Mouse (Mus musculus) left cerebral cortex, adult 2 months (tissue): ENCODE measurements at regions not wholly inside any gene's neighbourhood (a gene's known extent, or its start where the extent isn't known, plus 50 kb on each side); places are given as distances from the start of the nearest gene placed in this dataset.

Experiments used
- DNase-seq, 2 experiments: peaks; one replicate each; pipeline ENCODE4 v3.0.0; 2021 to 2022; ENCODE audit warnings: low spot score in 2 of 2, mixed read lengths in 1 of 2; ENCODE audit errors: extremely low spot score in 1 of 2
- H3K27ac ChIP-seq: fragments of 200-600 bp; 2 replicates; pipeline ENCODE4 v1.8.1; 2022
- H3K4me3 ChIP-seq: fragments of 200-600 bp; 2 replicates; pipeline ENCODE4 v1.8.1; 2022
- CTCF ChIP-seq: fragments of 200-600 bp; IDR thresholded peaks from 2 replicates; pipeline ENCODE4 v1.8.1; 2022; ENCODE audit warnings: antibody characterized with exemption, mild to moderate bottlenecking, moderate library complexity
- intact Hi-C: fragments of 180-260 bp; cut with DNase I; formaldehyde crosslinking; loops from one replicate; pipeline ENCODE4 v1.15.1; 2025

DNA sequence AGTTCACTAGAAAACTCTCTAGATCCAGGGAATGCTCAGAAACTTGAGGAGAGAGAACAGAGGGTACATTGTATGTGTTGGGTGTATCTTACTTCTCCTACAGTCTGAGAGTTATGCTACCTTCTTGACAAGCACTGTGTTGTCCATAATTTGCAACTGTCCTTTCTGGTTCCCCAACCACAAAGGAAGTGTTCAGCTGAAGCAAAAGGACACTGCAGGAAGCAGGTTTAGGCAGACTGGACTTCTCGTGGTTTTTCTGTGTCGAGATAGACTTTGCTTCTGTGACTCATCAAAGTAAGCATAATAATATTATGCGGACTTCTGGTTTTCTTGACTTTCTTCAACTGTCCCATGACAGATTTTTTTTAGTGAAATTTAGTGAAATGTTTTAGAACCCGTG lies 506.7 kb downstream of the Nuf2 start:
- DNase-seq: no peak

DNA sequence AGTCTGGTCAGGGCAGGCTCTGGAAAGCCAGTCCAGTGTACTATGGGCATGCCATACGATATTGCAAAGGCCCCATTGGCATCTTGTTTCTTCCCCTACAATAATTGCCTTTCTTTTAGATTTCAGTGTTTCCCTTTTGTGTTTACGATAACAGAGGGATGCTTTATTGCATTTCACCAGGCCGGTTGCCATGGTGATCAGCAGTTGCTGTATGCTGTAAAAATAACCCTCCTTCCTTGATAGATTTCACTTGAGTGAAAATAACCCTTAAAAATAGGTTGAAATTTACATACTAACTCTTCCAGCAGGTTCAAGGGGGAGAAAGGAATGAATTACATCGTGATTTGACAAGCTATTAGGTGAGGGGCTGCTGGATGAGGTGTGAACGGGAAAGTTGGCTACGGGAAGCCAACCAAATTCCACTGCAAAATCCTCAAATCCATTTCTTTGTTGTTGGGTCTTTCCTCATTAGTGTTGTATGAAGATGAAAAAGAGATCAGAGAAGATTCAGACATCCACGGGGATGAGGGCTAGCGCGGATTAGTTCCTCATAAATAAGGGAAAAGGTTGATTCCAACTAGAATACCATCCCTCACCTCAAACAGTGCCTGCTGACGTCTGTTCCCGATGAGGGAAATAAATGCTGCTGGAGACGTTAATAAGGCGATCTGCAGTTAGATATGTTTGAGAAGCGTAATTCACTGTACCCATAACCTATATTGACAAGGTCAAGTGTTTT lies 539.6 kb downstream of the Nuf2 start:
- intact Hi-C loops: no loop called here
- Histone ChIP-seq H3K27ac (peak overlapping the region; percentile 51), H3K4me3 (no peak overlapping the region)
- peak; percentile 32 for DNase-seq
- no peak for TF ChIP-seq CTCF

More for the DNA sequence above, 506.7 kb downstream of the Nuf2 start:
- Histone ChIP-seq H3K27ac (no peak overlapping the region), H3K4me3 (no peak overlapping the region)
- TF ChIP-seq CTCF: no peak
- intact Hi-C loops: no loop called here

DNA sequence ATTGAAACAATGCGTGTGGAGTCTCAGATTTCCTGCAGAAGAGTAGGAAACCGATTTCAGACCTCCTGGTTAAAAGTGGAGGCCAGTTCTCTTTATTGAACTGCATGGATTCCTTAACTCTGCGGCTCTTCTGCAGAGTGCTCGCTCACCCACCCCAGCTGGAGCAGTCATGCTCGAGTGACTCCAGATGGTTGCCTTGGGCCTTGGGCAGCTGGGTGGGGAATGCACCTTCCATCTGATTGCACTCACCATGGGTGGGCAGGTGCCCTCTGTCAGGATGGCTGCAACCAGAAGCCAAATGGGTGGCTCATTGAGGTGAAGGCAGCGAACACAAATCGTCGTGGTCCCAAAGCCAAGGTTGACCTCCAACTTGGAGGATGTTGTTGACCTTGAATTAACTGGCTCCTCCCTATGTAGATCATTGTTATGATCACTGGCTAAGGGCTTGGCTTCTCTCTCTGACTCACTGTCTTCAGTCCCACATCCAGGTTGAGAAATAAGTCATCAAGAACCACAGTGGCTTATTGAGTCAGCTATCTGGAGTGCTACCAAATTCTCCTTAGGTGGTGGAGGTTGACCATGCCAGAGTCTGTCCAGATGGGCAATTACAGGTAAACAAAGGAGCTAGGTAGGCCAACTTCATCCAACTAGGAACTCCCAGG lies 543.1 kb upstream of the Pbx1 start:
- H3K4me3 ChIP-seq: no peak overlapping the region
- no peak for TF ChIP-seq CTCF
- intact Hi-C loops: no loop called here
- H3K27ac ChIP-seq: no peak overlapping the region
- DNase-seq: no peak

DNA sequence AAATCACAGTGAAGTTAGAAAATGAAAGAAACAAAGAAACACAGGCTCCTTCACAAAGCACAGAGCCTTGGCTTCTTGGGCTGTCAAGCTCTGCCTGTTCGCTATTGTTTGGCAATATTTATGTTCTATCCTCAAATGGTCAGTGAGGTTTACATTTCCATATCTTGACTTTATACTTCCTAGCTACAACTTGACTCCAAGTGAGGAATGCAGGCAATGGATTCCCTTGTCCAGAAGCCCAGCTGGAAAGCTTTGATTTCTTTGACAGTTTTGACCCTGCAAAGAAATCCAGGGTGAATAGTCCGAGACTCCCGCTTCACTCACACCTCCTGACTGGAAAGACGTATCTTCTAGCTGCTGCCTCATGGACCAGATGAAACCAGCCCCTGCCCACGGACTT lies 537.3 kb upstream of the Pbx1 start:
- Histone ChIP-seq H3K4me3 (no peak overlapping the region), H3K27ac (no peak overlapping the region)
- no peak for TF ChIP-seq CTCF
- intact Hi-C loops: no loop called here
- no peak for DNase-seq

DNA sequence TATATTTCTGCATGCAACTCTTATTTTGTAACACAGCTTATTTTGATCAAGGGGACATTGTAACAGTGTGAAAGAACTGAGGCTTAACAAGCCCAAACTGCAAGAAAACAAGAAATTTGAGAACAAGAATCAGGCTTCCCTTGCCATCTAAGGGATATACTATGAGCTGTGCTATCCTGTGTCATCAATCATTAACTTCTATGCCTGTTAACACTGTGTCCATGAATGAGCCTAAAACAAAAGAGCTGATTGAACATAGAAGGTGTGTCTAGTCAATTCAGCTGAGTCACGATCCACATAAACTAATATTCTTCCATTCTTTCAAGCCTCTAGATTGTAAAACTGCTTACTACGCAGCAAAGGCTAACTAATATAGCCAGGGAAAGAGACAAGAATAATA lies 535.3 kb upstream of the Pbx1 start:
- no peak for DNase-seq
- TF ChIP-seq CTCF: no peak
- intact Hi-C loops: no loop called here

DNA sequence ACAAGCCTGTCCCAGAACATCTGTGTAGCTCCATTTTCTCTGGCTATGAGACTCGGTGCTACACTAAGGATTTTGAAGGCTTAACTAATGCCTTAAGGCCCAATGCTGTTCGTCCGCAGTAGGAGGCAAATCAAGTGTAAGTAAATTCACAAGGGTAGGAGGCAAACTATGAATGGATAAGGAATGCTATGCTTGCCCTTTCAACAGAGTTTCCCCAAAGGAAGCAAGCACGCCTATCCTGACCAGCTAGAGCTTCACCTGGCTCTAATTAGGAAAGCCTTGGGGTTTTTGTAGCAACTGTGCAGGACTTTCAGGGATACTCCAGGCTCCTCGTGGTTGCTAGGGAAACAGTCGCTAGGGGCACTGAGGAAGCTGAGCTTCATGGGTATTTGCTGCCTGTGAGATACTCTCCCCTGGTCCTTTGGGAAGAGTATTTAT lies 532.4 kb upstream of the Pbx1 start:
- TF ChIP-seq CTCF: no peak
- intact Hi-C loops: no loop called here
- no peak for DNase-seq
- no peak overlapping the region for H3K4me3 ChIP-seq
- no peak overlapping the region for H3K27ac ChIP-seq

More for the DNA sequence above, 535.3 kb upstream of the Pbx1 start:
- H3K4me3 ChIP-seq: no peak overlapping the region
- H3K27ac ChIP-seq: no peak overlapping the region

DNA sequence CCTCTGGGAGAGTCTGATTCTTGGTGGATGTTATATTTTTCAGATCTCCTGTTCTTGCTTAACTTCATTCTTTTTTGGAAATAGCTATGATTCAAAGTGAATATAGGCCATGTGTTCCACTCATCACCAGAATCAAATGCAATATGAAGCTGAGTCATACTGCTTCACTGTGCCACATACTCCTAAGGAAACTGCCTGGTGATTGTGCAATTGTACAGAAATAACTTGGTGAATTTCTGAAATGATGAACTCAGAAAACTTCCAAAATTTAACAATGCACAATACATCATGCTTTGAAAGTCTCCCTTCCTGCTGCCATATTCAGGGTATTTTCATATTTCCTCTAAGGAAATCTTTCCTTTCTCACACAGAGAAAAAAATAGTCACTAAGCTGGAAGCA lies 518.9 kb upstream of the Pbx1 start:
- DNase-seq: no peak
- H3K27ac ChIP-seq: peak overlapping the region; percentile 63; the same call in 1 of the 2 replicates
- intact Hi-C loops: loop anchor here (2.0 kb wide), 1 partner anchor 396 kb away; no protein-coding TSS in a partner anchor
- no peak for TF ChIP-seq CTCF
- no peak overlapping the region for H3K4me3 ChIP-seq

DNA sequence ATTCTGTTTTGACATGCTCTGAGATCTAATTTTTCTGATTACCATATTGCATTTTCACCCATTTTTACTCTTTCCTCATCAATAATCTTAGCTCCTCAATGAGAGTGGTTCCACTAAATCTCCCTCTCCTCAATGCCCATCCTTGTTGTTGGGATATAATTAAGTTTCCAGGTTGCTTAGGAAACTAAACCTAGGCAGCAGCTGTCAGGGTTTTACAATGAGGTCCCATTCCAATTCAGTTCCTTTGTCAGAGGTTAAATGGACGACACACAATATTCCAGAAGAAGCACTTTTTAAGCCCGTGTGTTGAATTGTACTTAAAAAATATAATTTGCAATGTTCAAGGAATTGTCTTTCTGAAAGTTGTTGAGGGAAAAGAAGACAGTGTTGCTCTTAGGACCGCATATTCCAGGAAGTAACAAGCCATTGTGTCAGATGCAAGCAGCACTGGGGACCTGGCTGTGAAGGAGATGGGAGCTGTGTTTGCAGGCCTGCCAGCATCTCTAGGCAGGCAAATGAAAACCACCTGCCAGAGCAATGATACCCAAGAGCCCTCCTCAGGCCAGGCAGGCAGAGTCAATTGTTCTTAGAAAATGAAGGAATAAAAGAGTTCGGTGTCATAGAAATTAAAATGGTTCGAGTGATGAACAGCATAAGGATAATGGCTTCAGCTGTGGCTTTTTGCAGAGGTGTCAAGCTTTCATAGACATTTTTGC lies 492.2 kb upstream of the Pbx1 start:
- no peak for TF ChIP-seq CTCF
- Histone ChIP-seq H3K27ac (no peak overlapping the region), H3K4me3 (no peak overlapping the region)
- intact Hi-C loops: no loop called here
- no peak for DNase-seq

DNA sequence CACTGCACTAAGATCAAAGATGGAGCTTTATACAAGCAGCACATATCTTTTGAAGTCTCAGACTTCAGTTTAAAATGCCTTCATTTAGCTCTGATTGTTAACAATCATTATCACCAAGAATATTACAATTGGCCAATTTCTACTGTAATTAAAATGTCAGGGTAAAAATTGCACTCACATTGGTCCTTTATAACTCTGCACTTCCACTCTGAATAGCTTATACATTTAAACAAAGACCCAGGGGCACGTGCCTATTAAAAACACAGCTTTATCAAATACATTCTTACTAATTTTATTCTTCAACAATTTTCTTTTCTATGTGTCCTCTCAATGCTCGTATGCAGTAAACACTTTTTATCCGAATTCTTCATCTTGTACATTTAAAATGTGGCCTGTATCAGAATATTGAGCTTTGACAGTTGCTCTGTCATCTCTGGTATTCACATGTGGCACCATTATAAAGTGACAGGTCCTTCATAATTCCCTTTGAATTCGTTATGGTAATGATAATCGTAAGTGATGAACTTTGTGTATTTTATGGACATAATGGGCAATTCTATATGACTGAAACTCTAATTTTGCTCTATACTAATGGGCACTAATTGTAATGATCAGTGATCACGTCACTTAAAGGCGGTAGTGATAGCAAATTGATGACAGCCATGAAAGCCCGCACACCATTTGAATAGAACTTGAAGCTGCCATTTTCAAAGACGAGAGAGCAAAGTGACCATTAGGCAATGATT lies 486.4 kb upstream of the Pbx1 start:
- Histone ChIP-seq H3K27ac (no peak overlapping the region), H3K4me3 (no peak overlapping the region)
- intact Hi-C loops: no loop called here
- DNase-seq: no peak
- TF ChIP-seq CTCF: no peak

DNA sequence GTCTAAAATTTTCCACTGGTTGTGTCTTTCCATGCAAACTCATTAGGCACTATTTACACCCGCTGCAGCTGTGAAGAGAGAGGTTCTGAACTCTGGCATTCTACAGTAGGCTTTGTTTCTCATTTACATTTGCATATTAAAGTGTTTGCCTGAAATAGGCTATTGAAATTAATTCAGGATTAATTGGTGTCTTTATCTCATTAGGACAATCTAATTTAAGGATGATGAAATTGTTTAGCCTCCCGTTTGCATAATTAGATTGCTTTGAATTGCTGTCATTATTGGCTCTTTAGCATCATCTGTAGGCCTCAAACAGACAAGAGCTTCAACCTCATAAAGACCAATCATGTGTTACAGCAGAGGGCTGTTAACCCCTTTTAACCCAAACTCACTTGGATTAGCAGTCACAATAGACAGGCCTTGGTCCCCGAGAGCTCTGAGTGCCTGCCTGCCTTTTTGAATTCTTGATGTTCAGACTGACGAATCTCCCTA lies 476.7 kb upstream of the Pbx1 start:
- Histone ChIP-seq H3K27ac (no peak overlapping the region), H3K4me3 (no peak overlapping the region)
- TF ChIP-seq CTCF: no peak
- no peak for DNase-seq
- intact Hi-C loops: no loop called here

DNA sequence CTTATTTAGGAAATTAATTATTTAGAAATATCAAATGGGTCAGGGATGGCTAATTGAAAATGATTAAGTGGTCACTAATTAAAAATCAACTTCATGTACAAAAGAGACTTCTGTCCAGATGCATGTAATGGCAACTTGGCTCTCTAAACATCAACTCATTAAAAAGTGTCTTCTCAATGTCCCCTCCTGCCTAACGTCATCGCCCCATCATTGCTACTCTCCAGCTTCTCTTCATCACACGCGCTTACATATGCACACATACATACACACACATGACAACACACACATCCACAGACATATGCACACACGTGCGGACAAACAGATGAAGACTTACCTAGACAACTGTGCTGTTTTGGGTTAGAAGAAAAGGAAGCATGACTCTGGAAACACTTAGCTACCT lies 476.1 kb upstream of the Pbx1 start:
- intact Hi-C loops: no loop called here
- TF ChIP-seq CTCF: no peak

More for the DNA sequence above, 476.1 kb upstream of the Pbx1 start:
- DNase-seq: no peak
- no peak overlapping the region for H3K27ac ChIP-seq
- no peak overlapping the region for H3K4me3 ChIP-seq
